Mouse (Mus musculus) cerebellum, adult 2 months (tissue): Measurements from ENCODE around the gene Mta1. TPM values are rescaled to one million over a fixed set of nuclear protein-coding genes. Genes with fewer than 3 reads are reported as not detected.

Experiments
- DNase-seq, 2 experiments: peaks; one replicate each; pipeline ENCODE4 v3.0.0; 2021
- H3K27ac ChIP-seq: fragments of 200-500 bp; 2 replicates; pipeline ENCODE4 v1.5.1; 2012; ENCODE audit warnings: low read length, control low read depth, inconsistent platforms; ENCODE audit not compliant: insufficient read depth
- H3K27me3 ChIP-seq: fragments of 200-500 bp; 2 replicates; pipeline ENCODE4 v1.6.1; 2012; ENCODE audit warnings: inconsistent platforms, mild to moderate bottlenecking, low read length, moderate library complexity; ENCODE audit not compliant: control insufficient read depth, insufficient read depth
- H3K4me1 ChIP-seq: fragments of 200-500 bp; 2 replicates; pipeline ENCODE4 v1.6.1; 2011; ENCODE audit warnings: low read length; ENCODE audit not compliant: control insufficient read depth, insufficient read depth
- H3K4me3 ChIP-seq: fragments of 200-500 bp; replicated peaks from 2 replicates; pipeline ENCODE3; 2011; ENCODE audit warnings: mild to moderate bottlenecking, low read depth, low read length, control low read depth; ENCODE audit not compliant: insufficient read depth
- CTCF ChIP-seq: fragments of 200-500 bp; IDR thresholded peaks from 2 replicates; pipeline ENCODE4 v1.5.1; 2011; ENCODE audit warnings: low read depth, mild to moderate bottlenecking, control low read depth, low read length, moderate library complexity, borderline replicate concordance; ENCODE audit not compliant: insufficient read depth
- POLR2A ChIP-seq: fragments of 200-500 bp; IDR thresholded peaks from 2 replicates; pipeline ENCODE4 v1.6.1; 2011; ENCODE audit warnings: low read length, control low read depth, borderline replicate concordance; ENCODE audit not compliant: insufficient read depth
- WGBS: fragments of 180-500 bp; shearing (Covaris S2); methylation state at CpG from one replicate; pipeline ENCODE4 v1.1.7; 2018; 5-methylcytosine and 5-hydroxymethylcytosine counted together
- polyA plus RNA-seq: library from polyadenylated mRNA; depleted of rRNA; stranded (reverse); fragments of >200 nt; gene quantifications from 2 replicates; pipeline ENCODE4 v1.2.3, GENCODE M21; 2012

The Mta1 gene
- polyA plus RNA-seq, 1 experiment, result 60.4 TPM

DNA sequence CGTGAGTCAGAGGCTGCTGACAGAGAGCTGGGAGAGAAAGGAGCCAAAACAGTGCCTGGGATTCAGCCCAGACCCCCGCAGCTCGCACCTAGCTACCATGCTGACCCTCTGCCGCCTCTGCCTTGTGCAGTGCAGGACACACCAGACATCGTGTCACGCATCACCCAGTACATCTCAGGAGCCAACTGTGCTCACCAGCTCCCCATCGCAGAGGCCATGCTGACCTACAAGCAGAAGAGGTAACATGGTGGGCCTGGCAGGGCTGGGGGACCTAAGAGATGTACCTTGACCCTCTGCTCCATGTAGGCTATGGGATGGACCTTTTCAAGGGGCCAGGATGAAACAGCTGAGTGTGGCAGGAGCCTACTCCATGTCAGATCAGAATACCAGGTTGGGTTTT, 34.4 kb upstream of the Mta1 start:
- 87% methylated on average over 7 of the region's 7 CpGs for WGBS
- TF ChIP-seq POLR2A, result no peak
- no peak for DNase-seq
- no peak overlapping the region for H3K4me3 ChIP-seq
- peaks cover 15% of the 10 kb centered on the region for H3K4me1 ChIP-seq
- H3K27me3 ChIP-seq, result no peaks in the 10 kb centered on the region
- H3K27ac ChIP-seq, result no peak overlapping the region

DNA sequence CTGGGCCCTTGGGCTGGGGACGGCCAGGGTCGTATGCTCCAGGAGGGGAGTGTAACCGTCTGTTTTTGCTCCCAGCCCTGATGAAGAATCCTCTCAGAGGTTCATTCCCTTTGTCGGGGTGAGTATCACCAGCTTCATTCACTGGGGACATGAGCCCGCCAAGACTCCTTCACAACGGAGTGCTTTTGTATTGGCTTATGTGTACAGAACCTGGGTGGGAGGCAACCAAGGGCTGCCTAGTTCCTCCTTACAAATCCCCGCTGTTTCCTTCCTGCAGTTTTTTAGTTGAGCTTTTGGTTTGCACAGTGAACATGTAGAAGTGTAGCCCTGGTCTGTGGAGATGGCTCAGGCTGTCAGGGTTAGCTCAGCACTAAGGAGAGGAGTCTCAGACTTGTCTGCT, 30.1 kb upstream of the Mta1 start:
- DNase-seq, result no peak
- no peak overlapping the region for H3K4me3 ChIP-seq
- H3K4me1 ChIP-seq, result peaks cover 20% of the 10 kb centered on the region
- no peaks in the 10 kb centered on the region for H3K27me3 ChIP-seq
- no peak for TF ChIP-seq CTCF
- WGBS, result 83% methylated on average over 7 of the region's 7 CpGs
- H3K27ac ChIP-seq, result no peak overlapping the region

DNA sequence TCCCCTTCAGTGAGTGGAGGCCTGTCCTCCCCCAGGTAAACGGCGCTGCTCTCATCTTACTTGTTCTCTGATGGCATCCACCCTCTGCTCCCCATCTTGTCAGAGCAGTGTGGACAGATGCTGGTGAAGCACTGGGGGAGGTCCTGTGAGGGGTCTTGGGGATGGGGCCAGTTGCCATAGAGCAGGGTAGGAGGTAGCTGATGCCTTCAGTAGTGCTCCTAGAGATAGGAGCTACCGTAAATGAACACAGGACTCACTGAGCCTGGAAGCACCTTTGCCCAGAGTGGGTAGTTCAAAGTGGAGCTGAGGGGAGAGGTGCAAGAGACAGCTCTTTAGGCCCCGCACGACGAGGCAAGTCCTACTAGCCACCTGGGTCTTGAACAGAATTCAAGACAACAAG, 28.7 kb upstream of the Mta1 start:
- no peak overlapping the region for H3K27ac ChIP-seq
- peaks cover 20% of the 10 kb centered on the region for H3K4me1 ChIP-seq
- TF ChIP-seq POLR2A (no peak), CTCF (no peak)
- H3K27me3 ChIP-seq, result no peaks in the 10 kb centered on the region
- no peak overlapping the region for H3K4me3 ChIP-seq
- no peak for DNase-seq
- whole genome bisulfite sequencing, result 95% methylated on average over 6 of the region's 6 CpGs

DNA sequence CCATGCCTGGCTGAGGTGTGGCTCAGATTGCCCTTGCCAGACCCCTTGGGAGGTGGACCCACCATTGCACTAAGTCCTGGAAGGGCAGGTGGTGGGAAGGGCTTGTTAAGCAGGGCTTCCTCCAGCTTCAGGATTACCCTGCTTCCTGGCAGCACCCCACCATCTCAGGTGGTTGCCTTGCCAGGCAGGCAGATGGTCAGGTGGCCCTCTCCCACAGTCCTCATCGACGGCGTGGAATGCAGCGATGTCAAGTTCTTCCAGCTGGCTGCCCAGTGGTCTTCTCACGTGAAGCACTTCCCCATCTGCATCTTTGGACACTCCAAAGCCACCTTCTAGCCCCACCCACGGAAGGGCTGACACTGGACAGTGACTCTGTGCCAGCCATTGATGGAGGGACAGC, 26.8 kb upstream of the Mta1 start:
- no peak overlapping the region for H3K27ac ChIP-seq
- no peaks in the 10 kb centered on the region for H3K27me3 ChIP-seq
- 13% methylated on average over 6 of the region's 6 CpGs for WGBS
- TF ChIP-seq CTCF (no peak), POLR2A (no peak)
- H3K4me3 ChIP-seq, result no peak overlapping the region
- H3K4me1 ChIP-seq, result peaks cover 19% of the 10 kb centered on the region
- peak in 1 of 2 experiments; percentile 39 for DNase-seq

DNA sequence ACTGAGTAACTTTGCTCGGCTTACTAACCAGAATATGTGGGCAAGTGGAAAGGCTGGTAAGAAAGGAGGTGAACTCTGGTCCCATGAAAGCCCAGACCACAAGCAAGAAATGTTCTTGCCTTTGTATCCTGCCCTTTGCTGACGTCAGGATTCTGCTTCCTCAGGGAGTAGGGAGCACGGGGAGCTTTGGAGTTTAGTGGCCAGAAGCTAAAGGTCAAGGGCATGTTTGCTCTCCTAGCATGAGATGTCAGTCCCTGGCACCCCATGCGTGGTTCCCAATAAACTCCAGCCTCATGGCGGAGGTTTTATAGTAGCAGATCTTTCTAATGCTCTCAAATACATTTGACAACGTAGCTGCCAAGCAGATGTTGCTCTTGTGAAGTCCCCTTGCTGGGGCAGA, 26.3 kb upstream of the Mta1 start:
- Histone ChIP-seq H3K27ac (no peak overlapping the region), H3K27me3 (no peaks in the 10 kb centered on the region), H3K4me3 (no peak overlapping the region), H3K4me1 (peaks cover 17% of the 10 kb centered on the region)
- TF ChIP-seq POLR2A (no peak), CTCF (no peak)
- 78% methylated on average over 6 of the region's 6 CpGs for WGBS
- DNase-seq, result no peak

DNA sequence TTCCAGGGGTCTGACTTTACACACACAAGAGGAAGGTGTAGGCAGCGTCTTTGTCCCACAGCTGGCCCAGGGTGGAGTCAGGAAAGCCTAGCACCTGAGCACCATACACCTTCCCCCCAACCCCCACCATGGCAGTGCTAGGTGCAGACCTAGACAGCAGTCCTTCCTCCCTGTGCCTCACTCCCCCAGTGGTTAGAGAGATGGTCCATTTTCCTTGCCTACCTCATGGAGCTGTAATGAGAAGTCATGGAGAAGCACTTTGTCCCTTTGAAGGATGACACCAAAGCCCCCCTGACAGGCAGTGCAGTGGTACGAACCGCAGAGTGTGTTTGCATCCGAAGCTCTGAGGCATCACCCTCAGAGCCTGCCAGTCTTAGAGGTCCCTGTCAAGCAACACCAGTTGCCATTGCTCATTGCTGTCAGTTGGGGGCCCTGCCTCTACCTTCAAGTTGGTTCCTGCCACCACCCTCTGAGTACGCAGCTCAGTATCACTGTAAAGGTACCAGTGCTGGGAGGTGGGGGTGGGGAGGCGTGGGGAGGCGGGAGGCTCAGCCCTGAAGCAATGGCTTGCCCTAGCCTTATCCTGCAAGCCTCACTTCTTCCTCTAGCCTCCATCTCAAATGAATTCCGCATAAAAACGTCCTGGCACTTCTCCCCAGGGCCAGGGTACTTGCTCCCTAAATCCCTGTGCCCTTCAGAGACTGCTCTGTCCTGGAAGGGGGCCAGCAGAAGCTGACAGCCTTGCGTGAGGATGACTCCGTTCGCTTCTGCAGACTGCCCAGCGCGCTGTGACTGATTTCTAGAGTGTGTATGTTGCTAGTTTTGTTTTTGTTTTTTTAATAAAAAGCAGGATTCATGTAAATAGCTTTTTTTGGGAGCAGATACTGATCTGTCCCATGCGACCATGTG, 24.4 kb upstream of the Mta1 start:
- peak overlapping the region; percentile 42; the same call in 1 of the 2 replicates for H3K27ac ChIP-seq
- no peak for DNase-seq
- 16% methylated on average over 15 of the region's 15 CpGs for WGBS

DNA sequence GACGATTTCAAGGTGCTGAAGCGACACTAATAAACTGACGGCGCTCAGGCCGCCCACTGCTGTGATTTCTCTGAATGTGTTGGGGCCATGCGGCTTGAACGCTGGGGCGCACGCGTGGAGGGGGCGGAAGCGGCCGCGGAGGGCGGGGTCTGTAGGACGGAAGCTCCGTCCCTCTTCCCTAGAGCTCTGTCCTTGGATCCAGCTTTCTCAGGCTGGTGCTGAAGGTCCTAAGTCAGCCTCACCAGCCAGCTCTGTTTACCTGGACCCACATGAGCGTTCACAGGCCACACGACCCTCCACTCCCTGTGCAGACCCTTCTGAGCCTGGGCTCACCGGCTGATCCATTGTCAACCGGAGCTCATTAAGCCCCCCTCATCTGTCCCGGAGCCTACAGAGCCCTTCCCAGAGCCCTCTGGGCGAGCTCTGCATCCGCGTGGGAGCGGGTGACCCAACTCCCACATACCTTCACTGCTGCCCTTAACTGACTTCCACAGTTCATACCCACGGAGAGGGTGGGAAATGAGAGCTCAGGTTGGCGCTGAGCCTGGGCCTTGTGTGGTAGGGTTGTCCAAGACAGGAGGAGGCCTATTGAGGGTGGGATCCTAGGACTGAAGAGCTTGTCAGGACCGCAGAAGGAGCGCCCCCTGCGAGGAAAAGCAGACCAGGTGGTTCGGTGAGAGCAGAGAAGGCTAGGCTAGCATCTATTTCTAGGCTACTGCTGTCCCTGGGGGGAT, 23.6 kb upstream of the Mta1 start, which contains the start of gene Tex22:
TSS of gene Tex22 (plus strand) at position 174 of the 734 bp plus-strand sequence.
- H3K4me1 ChIP-seq, result peaks cover 8% of the 10 kb centered on the region
- WGBS, result under 1% methylated on average over 32 of the region's 32 CpGs
- TF ChIP-seq CTCF (no peak), POLR2A (peak; percentile 97)
- peak; percentile 91 for DNase-seq
- H3K27ac ChIP-seq, result peak within 1 kb of the TSS; percentile 92
- H3K4me3 ChIP-seq, result peak within 1 kb of the TSS; percentile 77
- no peaks in the 10 kb centered on the region for H3K27me3 ChIP-seq

More for the DNA sequence above, 24.4 kb upstream of the Mta1 start:
- Histone ChIP-seq H3K27me3 (no peaks in the 10 kb centered on the region), H3K4me3 (peak overlapping the region; percentile 44), H3K4me1 (peaks cover 8% of the 10 kb centered on the region)
- no peak for TF ChIP-seq POLR2A
- no peak for TF ChIP-seq CTCF

DNA sequence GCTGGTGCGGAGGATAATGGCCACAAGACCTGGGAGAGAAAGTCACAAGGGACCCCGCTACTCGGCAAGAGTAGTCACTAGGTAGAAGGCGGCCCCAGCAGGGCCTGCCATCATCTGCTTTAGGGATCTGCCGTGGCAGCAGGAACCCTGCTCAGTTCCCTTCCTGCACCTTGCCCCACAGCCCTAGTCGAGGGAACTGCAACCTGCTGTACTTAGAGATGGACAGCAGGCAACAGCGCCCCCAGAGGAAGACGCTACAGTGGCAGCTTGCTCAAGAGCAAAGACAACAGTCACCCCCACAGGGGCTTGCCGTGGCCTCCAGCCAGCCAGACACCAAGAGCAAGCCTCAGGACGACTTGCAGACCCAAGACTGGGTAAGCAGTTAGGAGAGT, 23.0 kb upstream of the Mta1 start:
- peak; percentile 70; the same call in 1 of the 2 replicates for TF ChIP-seq POLR2A
- peak; percentile 97 for TF ChIP-seq CTCF
- DNase-seq, result peak; percentile 90 to 92
- Histone ChIP-seq H3K27me3 (no peaks in the 10 kb centered on the region), H3K27ac (peak overlapping the region; percentile 92), H3K4me3 (peak overlapping the region; percentile 77), H3K4me1 (peaks cover 8% of the 10 kb centered on the region)
- WGBS, result under 1% methylated on average over 10 of the region's 10 CpGs
